Mouse (Mus musculus): ENCODE measurements at regions not wholly inside any gene's neighbourhood (a gene's known extent, or its start where the extent isn't known, plus 50 kb on each side); places are given as distances from the start of the nearest gene placed in this dataset.
"Not testable (repeated sequence)": the region's sequence is repeated elsewhere in the genome, so short reads cannot be mapped to it uniquely, and the experiment has no call there.

DNA sequence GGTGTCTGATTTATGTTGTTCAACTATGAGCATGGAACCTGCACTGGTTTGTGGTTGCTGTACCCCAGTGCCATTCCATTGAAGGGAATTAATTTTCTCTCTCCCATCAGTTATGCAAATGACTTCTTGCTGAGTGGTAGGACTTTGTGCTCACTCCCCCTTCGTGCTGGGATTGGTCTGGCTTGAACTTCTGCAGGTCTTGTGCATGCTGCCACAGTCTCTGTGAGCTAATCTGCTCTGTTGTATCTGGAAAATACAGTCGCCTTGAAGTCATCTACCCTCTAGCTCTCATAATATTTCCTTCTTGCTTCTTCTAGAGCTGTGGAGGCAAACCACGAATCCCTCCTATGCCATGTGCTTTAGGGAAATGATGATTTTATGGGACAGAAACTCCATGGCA lies 243.6 kb upstream of the Dpp6 start:
- DNase-seq (ENCODE audit: low spot score), result no peak

GRCm38 (mm10) chr5:26586108-26586507 lies 230.9 kb upstream of the Dpp6 start:
- no peak for DNase-seq (ENCODE audit: low spot score)

GRCm38 (mm10) chr5:26590886-26591285 lies 226.1 kb upstream of the Dpp6 start:
- DNase-seq (ENCODE audit: low spot score), result no peak

DNA sequence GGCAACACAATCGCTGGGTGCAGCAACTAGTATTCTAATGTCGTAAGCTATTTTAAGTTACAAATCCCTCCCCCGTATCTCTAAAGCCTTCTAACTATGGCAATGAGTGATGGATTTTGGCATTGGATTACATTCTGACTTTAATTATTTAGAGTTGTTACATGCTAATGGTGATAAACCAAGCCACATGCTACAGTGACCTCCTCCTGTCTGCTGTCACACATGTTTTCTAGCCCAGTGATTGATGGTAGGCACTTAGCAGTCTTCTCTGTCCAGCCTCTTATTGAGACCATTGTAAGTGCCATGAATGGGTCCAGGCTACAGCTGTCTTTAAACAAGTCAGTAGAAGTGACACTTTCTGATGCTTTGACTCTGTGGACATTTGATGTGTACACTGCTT lies 224.7 kb upstream of the Dpp6 start:
- DNase-seq (ENCODE audit: low spot score), result no peak

DNA sequence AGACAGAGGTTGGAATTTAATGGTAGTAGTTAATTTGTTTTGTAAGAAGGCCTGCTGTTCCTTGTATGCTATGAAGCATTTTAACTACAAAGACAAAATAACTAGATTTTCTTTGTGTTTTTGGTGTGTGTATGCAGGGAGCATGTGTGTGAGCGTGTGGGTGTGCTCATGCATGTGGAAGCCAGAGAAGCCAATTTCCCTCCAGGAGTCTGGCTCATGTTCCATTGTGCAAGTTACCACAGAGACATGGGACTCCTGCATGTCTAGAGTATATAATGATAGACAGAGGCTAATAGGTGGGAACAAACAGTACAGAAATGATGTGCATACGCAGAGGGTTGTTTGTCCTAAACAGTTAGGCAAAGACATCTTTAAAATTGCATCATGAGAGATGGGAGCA lies 219.0 kb upstream of the Dpp6 start:
- DNase-seq (ENCODE audit: low spot score), result no peak

DNA sequence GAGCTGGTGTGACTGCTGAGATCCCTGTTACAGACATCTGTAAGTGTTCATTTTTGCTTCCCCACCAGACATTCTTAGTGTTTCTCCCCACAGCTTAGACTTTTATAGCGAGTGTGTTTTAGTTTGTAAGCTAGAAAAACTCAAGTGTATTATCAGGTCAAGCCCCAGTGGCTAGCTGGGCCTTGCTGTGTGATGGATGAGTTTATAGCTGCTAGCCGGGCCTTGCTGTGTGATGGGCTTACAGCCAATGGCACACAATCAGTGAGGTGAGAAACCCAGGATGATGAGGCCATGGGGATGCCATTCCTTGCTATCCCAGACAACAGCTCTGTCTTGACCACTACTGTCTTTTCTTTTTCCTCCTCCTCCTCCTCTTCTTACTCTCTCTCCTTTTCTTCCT lies 197.7 kb upstream of the Dpp6 start:
- DNase-seq (ENCODE audit: low spot score), result no peak

GRCm38 (mm10) chr5:26622116-26622515 lies 194.9 kb upstream of the Dpp6 start:
- no peak for DNase-seq (ENCODE audit: low spot score)

- DNase-seq (ENCODE audit: low spot score), result no peak
These were observed 145.5 kb upstream of the Dpp6 start for GRCm38 (mm10) chr5:26671478-26671877.

DNA sequence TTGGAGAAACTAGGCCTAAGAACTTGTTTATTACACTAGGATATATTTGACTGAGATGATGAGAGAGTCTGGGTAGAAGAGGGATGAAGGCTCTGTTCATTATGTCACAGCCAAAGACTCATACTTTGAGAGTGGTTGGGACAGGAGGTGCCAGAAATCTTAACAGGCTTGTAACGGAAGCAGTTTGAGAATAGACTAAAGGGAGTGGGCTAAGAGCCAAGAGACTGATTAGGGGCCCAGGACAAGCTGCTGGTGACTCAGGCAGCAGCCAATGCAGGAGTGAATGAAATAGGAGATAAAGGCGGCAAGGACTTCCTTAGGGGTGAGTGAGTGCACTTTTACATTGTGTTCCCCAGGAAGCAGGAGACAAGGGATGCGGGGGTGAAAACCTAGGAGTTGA lies 127.2 kb upstream of the Dpp6 start:
- no peak for DNase-seq (ENCODE audit: low spot score)

- DNase-seq (ENCODE audit: low spot score), result no peak
These were observed 125.9 kb upstream of the Dpp6 start for GRCm38 (mm10) chr5:26691121-26691520.

DNA sequence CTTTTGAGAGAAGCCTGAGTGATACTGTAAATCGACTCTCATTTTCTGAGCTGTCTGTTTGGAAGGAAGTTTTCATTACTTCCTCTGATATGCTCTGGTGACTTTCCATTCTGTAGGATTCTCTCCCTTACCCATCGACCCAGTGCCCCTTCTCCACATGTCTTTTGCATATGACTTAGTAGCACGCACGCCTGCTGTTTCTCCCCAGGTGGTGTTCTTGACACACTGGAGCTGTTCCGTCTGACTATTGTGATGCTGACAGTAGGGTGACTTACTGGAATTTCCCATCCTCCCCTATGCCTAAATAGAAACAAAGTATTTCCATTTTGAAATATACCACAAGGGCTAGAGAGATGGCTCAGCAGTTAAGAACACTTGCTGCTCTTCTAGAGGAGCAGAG lies 125.0 kb upstream of the Dpp6 start:
- no peak for DNase-seq (ENCODE audit: low spot score)

- not testable (repeated sequence) for DNase-seq (ENCODE audit: low spot score)
These were observed 113.4 kb upstream of the Dpp6 start for GRCm38 (mm10) chr5:26703621-26704020.

DNA sequence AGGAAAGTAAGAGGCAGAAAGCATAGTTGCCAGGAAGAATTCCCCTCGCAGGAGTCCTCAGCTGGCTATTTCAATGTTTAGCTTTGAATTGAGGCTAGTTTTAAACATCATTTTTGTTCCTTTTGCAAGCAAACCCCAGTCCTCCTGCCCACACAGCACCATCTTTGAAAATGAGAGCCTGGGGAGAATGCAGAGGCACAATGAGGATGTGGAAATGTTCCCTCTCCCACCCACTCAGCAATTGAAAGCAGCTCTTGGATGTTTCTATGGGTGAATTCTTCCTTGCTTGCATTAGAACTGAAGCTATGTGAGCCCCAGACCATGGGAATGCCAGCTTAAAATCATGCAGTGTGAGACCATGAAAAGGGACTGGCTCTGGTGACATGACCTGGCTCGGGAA lies 109.3 kb upstream of the Dpp6 start:
- DNase-seq (ENCODE audit: low spot score), result no peak

DNA sequence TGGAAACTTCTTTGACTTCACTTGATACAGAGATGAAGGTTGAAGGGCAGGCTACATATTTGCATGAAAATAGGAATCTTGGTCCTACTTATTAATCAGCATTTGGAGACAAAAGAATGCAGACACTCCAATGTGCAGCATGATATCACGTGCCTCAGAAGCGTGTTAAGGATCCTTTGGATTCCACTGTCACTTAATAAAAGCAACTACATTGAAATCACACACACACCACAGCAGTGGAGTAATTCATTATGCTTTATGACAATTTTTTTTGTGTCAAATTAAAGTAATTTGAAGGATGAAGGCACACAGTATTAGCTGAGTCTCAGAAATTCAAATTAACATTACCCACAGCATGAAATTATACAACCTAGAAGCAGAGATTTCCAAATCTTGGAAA lies 92.5 kb upstream of the Dpp6 start:
- no peak for DNase-seq (ENCODE audit: low spot score)

DNA sequence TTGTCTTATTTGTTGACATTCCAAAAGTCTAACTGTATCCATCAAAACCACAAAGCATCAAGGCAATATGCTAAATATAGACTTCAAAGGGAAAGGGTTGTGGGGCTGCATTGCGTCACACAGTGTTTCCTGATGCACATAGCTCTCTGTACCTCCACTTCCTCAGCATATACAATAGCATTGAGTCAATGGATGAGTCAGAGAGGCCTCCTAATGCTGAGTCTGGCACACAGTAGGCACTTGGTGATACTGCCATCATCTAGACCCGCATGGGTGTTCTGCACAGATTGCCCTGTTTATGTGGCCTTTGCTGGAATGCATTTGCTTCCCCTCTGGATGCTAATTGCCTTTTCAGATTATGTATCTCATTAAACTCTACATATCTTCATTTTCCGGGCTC lies 91.0 kb upstream of the Dpp6 start:
- DNase-seq (ENCODE audit: low spot score), result no peak

DNA sequence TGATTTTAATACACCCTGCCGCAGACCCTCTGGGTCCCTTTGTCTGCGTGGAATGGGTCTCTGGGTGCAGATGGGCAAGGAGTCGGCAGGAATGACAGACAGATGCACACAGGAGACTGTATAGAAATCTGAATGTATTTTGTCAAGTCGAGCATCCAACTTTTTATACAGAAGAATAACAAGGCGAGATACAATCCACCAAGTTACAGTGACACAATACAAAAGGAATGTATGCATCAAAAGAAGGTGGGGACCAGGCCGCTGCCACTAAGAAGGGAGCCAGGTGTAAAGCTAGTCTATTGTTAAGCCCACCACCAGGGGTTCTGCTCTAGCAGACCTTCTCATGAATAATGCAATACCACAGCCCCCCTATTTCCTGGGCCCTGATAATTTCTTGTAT lies 65.8 kb upstream of the Dpp6 start:
- not testable (repeated sequence) for DNase-seq (ENCODE audit: low spot score)

DNA sequence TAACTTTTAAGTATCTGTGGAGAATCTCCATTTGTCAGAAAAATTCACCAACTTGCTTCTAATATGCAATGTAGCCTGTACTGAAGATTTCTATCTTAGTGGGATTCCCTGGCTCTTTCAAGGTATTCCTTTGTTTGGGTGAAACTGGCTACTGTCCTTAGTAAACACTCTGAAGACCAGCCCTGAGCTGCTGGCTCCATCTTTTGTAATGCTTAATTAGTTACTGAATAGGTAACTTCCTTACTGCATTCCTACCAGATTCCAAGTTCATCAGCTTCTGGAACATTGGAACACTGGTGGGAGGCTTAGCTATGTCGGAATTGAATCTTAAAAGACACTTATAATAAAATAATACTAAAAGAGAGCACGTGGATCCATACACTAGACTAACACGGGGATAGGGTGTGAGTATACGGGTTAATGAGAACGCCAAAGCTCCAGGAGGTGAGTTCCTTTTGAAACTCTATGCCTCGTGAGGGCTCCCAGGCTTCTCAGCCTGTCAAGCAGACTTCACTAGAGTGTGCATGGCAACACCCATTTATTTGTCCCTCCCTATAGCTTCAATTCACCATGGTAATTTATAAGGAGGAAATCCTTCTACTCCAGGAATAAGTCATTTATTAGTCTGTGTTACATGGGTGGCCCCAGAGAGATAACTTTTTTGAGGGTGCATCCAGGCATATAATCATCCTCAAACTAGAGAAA lies 65.2 kb upstream of the Dpp6 start:
- not testable (repeated sequence) for DNase-seq (ENCODE audit: low spot score)

DNA sequence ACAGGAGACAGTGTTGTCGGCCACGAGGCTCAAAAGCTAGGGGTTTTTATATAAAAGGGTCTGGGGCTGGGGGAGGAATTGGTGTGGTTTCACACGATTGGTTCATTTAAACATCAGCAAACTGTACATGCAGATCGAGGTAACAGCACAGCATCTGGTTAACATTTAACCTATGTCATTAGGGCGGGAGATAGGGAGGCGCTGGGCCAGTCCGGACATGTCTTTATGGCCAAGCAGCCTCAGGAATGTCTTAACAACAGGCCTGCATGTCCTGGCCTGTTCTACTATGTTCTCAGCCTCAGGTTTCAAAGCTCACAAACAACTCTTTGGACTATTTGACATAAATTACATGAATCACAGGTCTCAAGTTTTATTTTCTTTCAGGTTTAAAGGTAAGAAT lies 62.9 kb upstream of the Dpp6 start:
- DNase-seq (ENCODE audit: low spot score), result not testable (repeated sequence)
